Mouse (Mus musculus) forebrain, embryonic 16.5 days (tissue): ENCODE data around the gene Hoxc4. TPM values are rescaled to one million over a fixed set of nuclear protein-coding genes. Genes with fewer than 3 reads are reported as not detected.

Experiments
- ATAC-seq: fragments of 200-750 bp; cut with Nextera tagmentation; 2 replicates; pipeline ENCODE4 v1.8.0; 2017; ENCODE audit warnings: mild to moderate bottlenecking, moderate library complexity
- H3K27ac ChIP-seq: fragments of 300-500 bp; sonication (generic); 2 replicates; pipeline ENCODE4 v1.5.1; 2014; ENCODE audit warnings: low read length, control low read depth
- H3K27me3 ChIP-seq: fragments of 300-500 bp; sonication (generic); replicated peaks from 2 replicates; pipeline ENCODE4 v1.6.1; 2014; ENCODE audit warnings: low read length; ENCODE audit not compliant: control insufficient read depth, insufficient read depth
- H3K36me3 ChIP-seq: fragments of 300-500 bp; sonication (generic); 2 replicates; pipeline ENCODE4 v1.6.1; 2014; ENCODE audit not compliant: control insufficient read depth, insufficient read depth
- H3K4me1 ChIP-seq: fragments of 300-500 bp; sonication (generic); replicated peaks from 2 replicates; pipeline ENCODE4 v1.6.1; 2014; ENCODE audit warnings: low read length; ENCODE audit not compliant: control insufficient read depth, insufficient read depth
- H3K4me2 ChIP-seq: fragments of 300-500 bp; sonication (generic); 2 replicates; pipeline ENCODE4 v1.6.1; 2014; ENCODE audit warnings: mild to moderate bottlenecking, low read length, control low read depth
- H3K4me3 ChIP-seq: fragments of 300-500 bp; sonication (generic); replicated peaks from 2 replicates; pipeline ENCODE4 v1.5.1; 2014; ENCODE audit warnings: mild to moderate bottlenecking, low read length, control low read depth
- H3K9ac ChIP-seq: fragments of 300-500 bp; sonication (generic); replicated peaks from 2 replicates; pipeline ENCODE4 v1.6.1; 2014; ENCODE audit warnings: low read depth, low read length, control low read depth
- H3K9me3 ChIP-seq: fragments of 300-500 bp; sonication (generic); 2 replicates; pipeline ENCODE4 v1.6.1; 2016; ENCODE audit warnings: low read length; ENCODE audit not compliant: control insufficient read depth
- WGBS: fragments of 180-500 bp; shearing (Covaris S2); extraction: QIAGEN DNeasy Blood & Tissue Kit; methylation state at CpG from one replicate; pipeline ENCODE4 v1.1.7; 2014; 5-methylcytosine and 5-hydroxymethylcytosine counted together
- polyA plus RNA-seq: library from polyadenylated mRNA; unstranded; fragments of >200 nt; fragmentation: Nextera tagmentation; extraction: Ambion mirVana; gene quantifications from 2 replicates; pipeline ENCODE4 v1.2.1, GENCODE M21; 2015

Gene Hoxc4
- polyA plus RNA-seq, 1 experiment from 2014 or later: not detected

GRCm38 (mm10) chr15:102977423-102977974, 41.2 kb upstream of the Hoxc4 start:
- H3K27ac ChIP-seq: no peak overlapping the region
- H3K4me3 ChIP-seq: no peak overlapping the region
- no peak overlapping the region for H3K4me2 ChIP-seq
- H3K27me3 ChIP-seq: peaks cover 86% of the 10 kb centered on the region
- no peaks in the 10 kb centered on the region for H3K36me3 ChIP-seq
- no peak for ATAC-seq
- no peak overlapping the region for H3K9ac ChIP-seq
- H3K4me1 ChIP-seq: peaks cover 6% of the 10 kb centered on the region
- no peaks in the 10 kb centered on the region for H3K9me3 ChIP-seq
- 2% methylated on average over 16 of the region's 16 CpGs for WGBS

GRCm38 (mm10) chr15:102978615-102979515, 39.9 kb upstream of the Hoxc4 start:
- Histone ChIP-seq H3K27me3 (peaks cover 85% of the 10 kb centered on the region), H3K9ac (no peak overlapping the region), H3K4me3 (no peak overlapping the region), H3K27ac (no peak overlapping the region), H3K9me3 (no peaks in the 10 kb centered on the region), H3K36me3 (no peaks in the 10 kb centered on the region), H3K4me1 (peaks cover 6% of the 10 kb centered on the region), H3K4me2 (no peak overlapping the region)
- WGBS: under 1% methylated on average over 13 of the region's 13 CpGs
- no peak for ATAC-seq

GRCm38 (mm10) chr15:102979936-102980335, 38.8 kb upstream of the Hoxc4 start:
- Histone ChIP-seq H3K27me3 (peaks cover 87% of the 10 kb centered on the region), H3K9me3 (no peaks in the 10 kb centered on the region), H3K27ac (no peak overlapping the region), H3K4me3 (no peak overlapping the region), H3K9ac (no peak overlapping the region), H3K4me1 (peaks cover 6% of the 10 kb centered on the region), H3K36me3 (no peaks in the 10 kb centered on the region), H3K4me2 (no peak overlapping the region)
- no peak for ATAC-seq
- 0% methylated on average over 1 of the region's 1 CpGs for WGBS

- Histone ChIP-seq H3K27ac (no peak overlapping the region), H3K9ac (no peak overlapping the region), H3K4me1 (peaks cover 6% of the 10 kb centered on the region), H3K9me3 (no peaks in the 10 kb centered on the region), H3K4me2 (no peak overlapping the region), H3K27me3 (peaks cover 87% of the 10 kb centered on the region), H3K36me3 (no peaks in the 10 kb centered on the region), H3K4me3 (no peak overlapping the region)
- WGBS: 2% methylated on average over 11 of the region's 11 CpGs
- no peak for ATAC-seq
Measured at GRCm38 (mm10) chr15:102980352-102980751, 38.4 kb upstream of the Hoxc4 start.

GRCm38 (mm10) chr15:102980912-102981311, 37.8 kb upstream of the Hoxc4 start:
- Histone ChIP-seq H3K4me3 (peak overlapping the region; percentile 13), H3K9ac (no peak overlapping the region), H3K27me3 (peaks cover 87% of the 10 kb centered on the region), H3K4me1 (peaks cover 6% of the 10 kb centered on the region), H3K36me3 (no peaks in the 10 kb centered on the region), H3K4me2 (peak overlapping the region; percentile 14; the same call in 1 of the 2 replicates), H3K27ac (no peak overlapping the region), H3K9me3 (no peaks in the 10 kb centered on the region)
- WGBS: 0% methylated on average over 14 of the region's 14 CpGs
- no peak for ATAC-seq

GRCm38 (mm10) chr15:102981379-102982288, 37.1 kb upstream of the Hoxc4 start:
- H3K4me1 ChIP-seq: peaks cover 6% of the 10 kb centered on the region
- H3K36me3 ChIP-seq: no peaks in the 10 kb centered on the region
- no peak overlapping the region for H3K9ac ChIP-seq
- peaks cover 92% of the 10 kb centered on the region for H3K27me3 ChIP-seq
- under 1% methylated on average over 88 of the region's 88 CpGs for WGBS
- H3K9me3 ChIP-seq: no peaks in the 10 kb centered on the region
- peak overlapping the region; percentile 13 for H3K4me3 ChIP-seq
- H3K27ac ChIP-seq: no peak overlapping the region
- ATAC-seq: no peak
- H3K4me2 ChIP-seq: peak overlapping the region; percentile 28

- Histone ChIP-seq H3K4me1 (peaks cover 6% of the 10 kb centered on the region), H3K9me3 (no peaks in the 10 kb centered on the region), H3K4me3 (no peak overlapping the region), H3K9ac (no peak overlapping the region), H3K36me3 (no peaks in the 10 kb centered on the region), H3K27ac (no peak overlapping the region), H3K4me2 (no peak overlapping the region), H3K27me3 (peaks cover 93% of the 10 kb centered on the region)
- no peak for ATAC-seq
- 0% methylated on average over 12 of the region's 12 CpGs for WGBS
Measured at GRCm38 (mm10) chr15:102983716-102984115, 35.0 kb upstream of the Hoxc4 start.

- no peak overlapping the region for H3K27ac ChIP-seq
- no peak overlapping the region for H3K9ac ChIP-seq
- 1% methylated on average over 10 of the region's 10 CpGs for WGBS
- H3K4me2 ChIP-seq: no peak overlapping the region
- H3K4me3 ChIP-seq: no peak overlapping the region
- H3K36me3 ChIP-seq: no peaks in the 10 kb centered on the region
- ATAC-seq: no peak
- no peaks in the 10 kb centered on the region for H3K9me3 ChIP-seq
- peaks cover 93% of the 10 kb centered on the region for H3K27me3 ChIP-seq
- peaks cover 6% of the 10 kb centered on the region for H3K4me1 ChIP-seq
Measured at GRCm38 (mm10) chr15:102984521-102984920, 34.2 kb upstream of the Hoxc4 start.

GRCm38 (mm10) chr15:102984925-102985324, 33.8 kb upstream of the Hoxc4 start:
- Histone ChIP-seq H3K36me3 (no peaks in the 10 kb centered on the region), H3K4me1 (peaks cover 6% of the 10 kb centered on the region), H3K27me3 (peaks cover 93% of the 10 kb centered on the region), H3K9me3 (no peaks in the 10 kb centered on the region), H3K4me2 (no peak overlapping the region), H3K9ac (no peak overlapping the region), H3K27ac (no peak overlapping the region), H3K4me3 (no peak overlapping the region)
- WGBS: 0% methylated on average over 3 of the region's 3 CpGs
- ATAC-seq: no peak
